Mouse (Mus musculus): Measurements from ENCODE around the gene Mlf2. TPM values are rescaled to one million over a fixed set of nuclear protein-coding genes. Genes with fewer than 3 reads are reported as not detected.

Mlf2 gene
- polyA plus RNA-seq (2014; fragmentation: Illumina TruSeq; extraction: RNeasy Lipid Tissue Mini Kit (QIAGEN cat#74804); ENCODE audit: low read depth, low replicate concordance) = 206 TPM

GRCm38 (mm10) chr6:124930754-124931524 is at the start of gene Mlf2:
Gene Mlf2 (plus strand): TSS chr6:124931386.

GRCm38 (mm10) chr6:124887986-124888385 is 43.2 kb upstream of the Mlf2 start, which contains the start of gene Cd4:
Gene Cd4 (minus strand): TSS chr6:124888221.

GRCm38 (mm10) chr6:124911533-124912218 is 19.5 kb upstream of the Mlf2 start, which contains the start of gene Lag3:
Gene Lag3 (minus strand): TSS chr6:124911705.

GRCm38 (mm10) chr6:124919695-124920317 is 11.4 kb upstream of the Mlf2 start, which contains the start of gene Ptms:
Gene Ptms (minus strand): TSS chr6:124920103.

GRCm38 (mm10) chr6:124965088-124965719 is 34.0 kb downstream of the Mlf2 start, which contains the start of gene Cops7a:
Gene Cops7a (minus strand): TSS chr6:124965538.

Other genes with a start within 250 kb of the Mlf2 start
- gene Emg1, start 219.2 kb upstream of the Mlf2 start, polyA plus RNA-seq (2014; fragmentation: Illumina TruSeq; extraction: RNeasy Lipid Tissue Mini Kit (QIAGEN cat#74804); ENCODE audit: low read depth, low replicate concordance) = 55.2 TPM
- gene Phb2, start 219.1 kb upstream of the Mlf2 start, polyA plus RNA-seq (2014; fragmentation: Illumina TruSeq; extraction: RNeasy Lipid Tissue Mini Kit (QIAGEN cat#74804); ENCODE audit: low read depth, low replicate concordance) = 129 TPM
- 24.1 TPM for gene Ptpn6, start 192.7 kb upstream of the Mlf2 start, polyA plus RNA-seq (2014; fragmentation: Illumina TruSeq; extraction: RNeasy Lipid Tissue Mini Kit (QIAGEN cat#74804); ENCODE audit: low read depth, low replicate concordance)
- gene Grcc10, start 190.0 kb upstream of the Mlf2 start, polyA plus RNA-seq (2014; fragmentation: Illumina TruSeq; extraction: RNeasy Lipid Tissue Mini Kit (QIAGEN cat#74804); ENCODE audit: low read depth, low replicate concordance) = 210 TPM
- gene Gm45234, start 175.4 kb upstream of the Mlf2 start, polyA plus RNA-seq (2014; fragmentation: Illumina TruSeq; extraction: RNeasy Lipid Tissue Mini Kit (QIAGEN cat#74804); ENCODE audit: low read depth, low replicate concordance) = not detected
- gene Atn1, start 174.9 kb upstream of the Mlf2 start, polyA plus RNA-seq (2014; fragmentation: Illumina TruSeq; extraction: RNeasy Lipid Tissue Mini Kit (QIAGEN cat#74804); ENCODE audit: low read depth, low replicate concordance) = 47.5 TPM
- gene Eno2, start 161.7 kb upstream of the Mlf2 start, polyA plus RNA-seq (2014; fragmentation: Illumina TruSeq; extraction: RNeasy Lipid Tissue Mini Kit (QIAGEN cat#74804); ENCODE audit: low read depth, low replicate concordance) = 5.5 TPM
- gene Lrrc23, start 151.7 kb upstream of the Mlf2 start, polyA plus RNA-seq (2014; fragmentation: Illumina TruSeq; extraction: RNeasy Lipid Tissue Mini Kit (QIAGEN cat#74804); ENCODE audit: low read depth, low replicate concordance) = 10.8 TPM
- 15.2 TPM for gene Spsb2, start 122.7 kb upstream of the Mlf2 start, polyA plus RNA-seq (2014; fragmentation: Illumina TruSeq; extraction: RNeasy Lipid Tissue Mini Kit (QIAGEN cat#74804); ENCODE audit: low read depth, low replicate concordance)
- gene Tpi1, start 117.1 kb upstream of the Mlf2 start, polyA plus RNA-seq (2014; fragmentation: Illumina TruSeq; extraction: RNeasy Lipid Tissue Mini Kit (QIAGEN cat#74804); ENCODE audit: low read depth, low replicate concordance) = 317 TPM
- 84.1 TPM for gene Usp5, start 101.9 kb upstream of the Mlf2 start, polyA plus RNA-seq (2014; fragmentation: Illumina TruSeq; extraction: RNeasy Lipid Tissue Mini Kit (QIAGEN cat#74804); ENCODE audit: low read depth, low replicate concordance)
- gene Cdca3, start 101.8 kb upstream of the Mlf2 start, polyA plus RNA-seq (2014; fragmentation: Illumina TruSeq; extraction: RNeasy Lipid Tissue Mini Kit (QIAGEN cat#74804); ENCODE audit: low read depth, low replicate concordance) = 9.8 TPM
- gene Gnb3, start 91.1 kb upstream of the Mlf2 start, polyA plus RNA-seq (2014; fragmentation: Illumina TruSeq; extraction: RNeasy Lipid Tissue Mini Kit (QIAGEN cat#74804); ENCODE audit: low read depth, low replicate concordance) = not detected
- gene P3h3, start 73.6 kb upstream of the Mlf2 start, polyA plus RNA-seq (2014; fragmentation: Illumina TruSeq; extraction: RNeasy Lipid Tissue Mini Kit (QIAGEN cat#74804); ENCODE audit: low read depth, low replicate concordance) = 18.1 TPM
- 1.5 TPM for gene Gpr162, start 67.4 kb upstream of the Mlf2 start, polyA plus RNA-seq (2014; fragmentation: Illumina TruSeq; extraction: RNeasy Lipid Tissue Mini Kit (QIAGEN cat#74804); ENCODE audit: low read depth, low replicate concordance)
- gene Cd4, start 43.2 kb upstream of the Mlf2 start, polyA plus RNA-seq (2014; fragmentation: Illumina TruSeq; extraction: RNeasy Lipid Tissue Mini Kit (QIAGEN cat#74804); ENCODE audit: low read depth, low replicate concordance) = 1.8 TPM
- gene Lag3, start 19.7 kb upstream of the Mlf2 start, polyA plus RNA-seq (2014; fragmentation: Illumina TruSeq; extraction: RNeasy Lipid Tissue Mini Kit (QIAGEN cat#74804); ENCODE audit: low read depth, low replicate concordance) = 2.3 TPM
- gene Ptms, start 11.3 kb upstream of the Mlf2 start, polyA plus RNA-seq (2014; fragmentation: Illumina TruSeq; extraction: RNeasy Lipid Tissue Mini Kit (QIAGEN cat#74804); ENCODE audit: low read depth, low replicate concordance) = 493 TPM
- gene Cops7a, start 34.2 kb downstream of the Mlf2 start, polyA plus RNA-seq (2014; fragmentation: Illumina TruSeq; extraction: RNeasy Lipid Tissue Mini Kit (QIAGEN cat#74804); ENCODE audit: low read depth, low replicate concordance) = 105 TPM
- gene Pianp, start 65.3 kb downstream of the Mlf2 start, polyA plus RNA-seq (2014; fragmentation: Illumina TruSeq; extraction: RNeasy Lipid Tissue Mini Kit (QIAGEN cat#74804); ENCODE audit: low read depth, low replicate concordance) = 2.8 TPM
- gene Zfp384, start 77.8 kb downstream of the Mlf2 start, polyA plus RNA-seq (2014; fragmentation: Illumina TruSeq; extraction: RNeasy Lipid Tissue Mini Kit (QIAGEN cat#74804); ENCODE audit: low read depth, low replicate concordance) = 34.8 TPM
- 58.4 TPM for gene Ing4, start 108.4 kb downstream of the Mlf2 start, polyA plus RNA-seq (2014; fragmentation: Illumina TruSeq; extraction: RNeasy Lipid Tissue Mini Kit (QIAGEN cat#74804); ENCODE audit: low read depth, low replicate concordance)
- 28.7 TPM for gene Acrbp, start 118.3 kb downstream of the Mlf2 start, polyA plus RNA-seq (2014; fragmentation: Illumina TruSeq; extraction: RNeasy Lipid Tissue Mini Kit (QIAGEN cat#74804); ENCODE audit: low read depth, low replicate concordance)
- 2.3 TPM for gene Lpar5, start 136.5 kb downstream of the Mlf2 start, polyA plus RNA-seq (2014; fragmentation: Illumina TruSeq; extraction: RNeasy Lipid Tissue Mini Kit (QIAGEN cat#74804); ENCODE audit: low read depth, low replicate concordance)
- 128 TPM for gene Chd4, start 164.6 kb downstream of the Mlf2 start, polyA plus RNA-seq (2014; fragmentation: Illumina TruSeq; extraction: RNeasy Lipid Tissue Mini Kit (QIAGEN cat#74804); ENCODE audit: low read depth, low replicate concordance)
- gene Nop2, start 200.5 kb downstream of the Mlf2 start, polyA plus RNA-seq (2014; fragmentation: Illumina TruSeq; extraction: RNeasy Lipid Tissue Mini Kit (QIAGEN cat#74804); ENCODE audit: low read depth, low replicate concordance) = 15.1 TPM
- gene Iffo1, start 213.9 kb downstream of the Mlf2 start, polyA plus RNA-seq (2014; fragmentation: Illumina TruSeq; extraction: RNeasy Lipid Tissue Mini Kit (QIAGEN cat#74804); ENCODE audit: low read depth, low replicate concordance) = 12.2 TPM
- gene Gapdh, start 235.1 kb downstream of the Mlf2 start, polyA plus RNA-seq (2014; fragmentation: Illumina TruSeq; extraction: RNeasy Lipid Tissue Mini Kit (QIAGEN cat#74804); ENCODE audit: low read depth, low replicate concordance) = 871 TPM